Mouse (Mus musculus): Measurements from ENCODE around the gene Aaas.
"Not testable (repeated sequence)": the region's sequence is repeated elsewhere in the genome, so short reads cannot be mapped to it uniquely, and the experiment has no call there.

Aaas gene

GRCm38 (mm10) chr15:102356501-102357325 is 6.1 kb upstream of the Aaas start:
- no peak for DNase-seq (ENCODE audit: low read depth, low spot score)

DNA sequence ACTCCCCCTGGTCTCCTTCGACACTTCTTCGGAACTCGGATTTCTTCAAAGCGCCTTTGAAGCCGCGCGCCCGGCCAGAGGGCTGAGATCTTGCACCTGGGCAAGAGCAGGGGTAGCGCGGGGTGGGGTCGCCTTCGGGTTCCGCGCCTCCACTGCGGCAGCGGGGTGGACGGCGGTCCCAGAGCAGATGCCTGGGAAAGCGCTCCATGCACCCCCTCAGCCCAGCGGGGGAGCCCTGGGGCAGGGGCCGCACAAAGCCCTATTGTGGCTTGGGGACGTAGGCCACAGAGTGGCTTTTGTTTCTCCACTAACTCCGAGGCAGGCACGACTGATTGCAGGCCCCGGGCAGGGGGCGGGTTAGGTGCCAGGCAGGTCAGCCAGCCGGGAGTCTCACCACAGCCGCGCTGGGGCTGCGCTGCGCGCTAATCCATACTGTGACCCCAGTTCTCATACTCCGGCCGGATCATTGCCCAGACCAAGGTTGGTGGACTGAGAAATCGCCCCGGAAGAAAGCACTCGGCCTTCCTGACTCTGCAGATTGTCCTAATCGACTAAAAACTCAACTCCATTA is 5.4 kb upstream of the Aaas start:
- no peak for DNase-seq (ENCODE audit: low read depth, low spot score)

DNA sequence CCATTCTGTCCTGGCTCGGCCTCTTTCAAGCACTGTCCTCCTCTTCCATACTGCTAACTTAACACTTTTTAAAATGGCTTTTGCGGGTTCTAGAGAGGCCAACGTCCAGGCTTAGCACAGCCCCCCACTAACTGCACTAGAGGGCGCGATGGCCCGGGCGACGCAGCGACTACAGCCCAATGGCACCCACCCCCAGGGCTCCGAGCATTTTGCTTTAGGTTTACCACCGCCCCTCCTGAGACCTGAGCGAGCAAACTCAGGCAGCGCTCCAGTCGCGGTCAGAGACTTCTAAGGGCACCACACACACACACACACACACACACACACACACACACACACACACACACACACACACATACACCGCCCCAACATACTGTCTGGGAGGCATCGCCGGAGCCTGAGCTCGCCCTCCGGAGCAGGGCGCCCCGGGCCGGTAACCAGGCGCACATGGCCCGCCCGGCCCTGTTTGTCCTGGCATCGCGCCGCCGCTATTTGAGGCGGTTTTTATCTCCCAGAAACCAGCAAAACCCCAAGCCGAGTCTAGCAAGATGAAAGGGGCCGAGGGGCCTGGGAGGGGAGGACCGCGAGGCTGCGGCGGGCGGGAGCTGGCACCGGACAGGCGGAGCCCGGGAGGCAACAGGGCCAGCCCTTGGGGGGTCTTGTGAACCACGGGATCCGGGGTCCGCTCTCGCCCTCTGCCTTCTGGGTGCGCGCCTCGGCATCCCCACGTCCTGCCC is 4.7 kb upstream of the Aaas start:
- DNase-seq (ENCODE audit: low read depth, low spot score): no peak

DNA sequence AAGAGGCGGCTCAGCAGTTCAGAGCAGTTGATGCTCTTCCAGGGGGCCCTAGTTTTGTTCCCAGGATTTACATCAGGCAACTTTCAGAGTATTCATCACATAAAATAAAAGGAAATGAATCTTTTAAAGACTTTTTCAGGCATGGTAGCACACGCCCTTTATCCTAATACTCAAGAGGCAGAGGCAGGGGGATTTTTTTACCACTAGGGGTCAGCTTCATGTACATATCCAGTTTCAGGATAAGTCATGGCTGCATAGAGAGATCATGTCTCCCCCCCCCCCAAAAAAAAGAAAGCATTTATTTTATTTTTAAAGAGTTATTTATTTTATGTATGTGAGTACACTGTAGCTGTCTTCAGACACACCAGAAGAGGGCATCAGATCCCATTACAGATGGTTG is 3.4 kb upstream of the Aaas start:
- DNase-seq (ENCODE audit: low read depth, low spot score): no peak

DNA sequence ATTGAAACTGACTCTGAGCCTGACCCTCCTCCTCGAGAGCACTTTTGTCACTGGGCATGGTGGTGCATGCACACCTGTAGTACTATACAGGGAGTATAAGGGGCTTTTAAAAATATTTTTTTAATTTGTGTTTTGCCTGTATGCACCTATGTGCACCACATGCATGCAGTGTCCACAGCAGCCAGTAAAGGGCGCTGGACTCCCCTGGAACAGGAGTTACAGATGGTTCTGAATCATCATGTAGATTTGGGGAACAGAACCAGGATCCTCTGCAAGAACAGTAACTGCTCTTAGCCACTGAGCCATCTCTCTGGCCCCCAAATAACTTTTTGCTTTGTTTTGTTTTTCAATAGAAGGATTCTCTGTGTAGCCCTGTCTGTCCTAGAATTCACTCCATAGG is 1.6 kb upstream of the Aaas start:
- no peak for DNase-seq (ENCODE audit: low read depth, low spot score)

GRCm38 (mm10) chr15:102350942-102351291 is 346 bp upstream of the Aaas start:
- DNase-seq (ENCODE audit: low read depth, low spot score): no peak

DNA sequence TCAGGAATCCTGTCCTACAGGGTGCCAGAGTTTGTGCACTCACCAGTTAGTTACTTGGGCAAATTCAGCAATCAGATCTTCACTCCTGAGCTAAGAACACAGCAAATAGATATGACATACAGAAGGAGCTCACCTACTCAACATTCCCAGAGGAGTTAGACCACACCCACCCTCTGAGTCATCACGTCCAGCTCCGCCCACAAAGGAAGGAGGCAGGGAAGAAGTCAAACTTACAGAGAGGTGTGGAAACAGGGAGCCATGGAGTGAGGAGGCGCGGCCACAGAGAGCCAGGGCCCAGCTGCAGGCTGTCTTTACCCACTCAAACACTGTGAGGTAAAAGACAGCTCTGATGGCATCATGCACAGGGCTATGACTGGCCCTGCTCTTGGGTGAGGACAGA is 4.1 kb downstream of the Aaas start:
- DNase-seq (ENCODE audit: low read depth, low spot score): no peak

- DNase-seq (ENCODE audit: low read depth, low spot score): no peak
Observed at GRCm38 (mm10) chr15:102344490-102344889, 6.1 kb downstream of the Aaas start.

DNA sequence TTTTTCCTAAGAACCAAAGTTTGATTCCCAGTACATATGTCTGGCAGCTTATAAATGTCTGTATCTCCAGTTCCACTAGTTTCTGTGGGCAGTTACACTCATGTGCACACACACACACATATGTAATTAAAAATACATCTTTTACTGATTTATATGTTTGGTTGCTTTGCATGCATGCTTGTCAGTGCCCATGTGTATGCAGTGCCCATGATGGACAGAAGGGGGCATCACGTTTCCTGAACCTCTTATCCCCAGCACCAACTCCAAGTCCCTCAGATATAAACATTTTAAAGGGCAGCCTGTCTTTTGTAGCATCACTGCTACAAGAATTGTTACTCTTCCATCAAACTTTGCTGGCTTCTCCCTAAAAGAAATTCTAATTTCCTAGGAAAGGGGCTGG is 9.0 kb downstream of the Aaas start:
- DNase-seq (ENCODE audit: low read depth, low spot score): no peak

DNA sequence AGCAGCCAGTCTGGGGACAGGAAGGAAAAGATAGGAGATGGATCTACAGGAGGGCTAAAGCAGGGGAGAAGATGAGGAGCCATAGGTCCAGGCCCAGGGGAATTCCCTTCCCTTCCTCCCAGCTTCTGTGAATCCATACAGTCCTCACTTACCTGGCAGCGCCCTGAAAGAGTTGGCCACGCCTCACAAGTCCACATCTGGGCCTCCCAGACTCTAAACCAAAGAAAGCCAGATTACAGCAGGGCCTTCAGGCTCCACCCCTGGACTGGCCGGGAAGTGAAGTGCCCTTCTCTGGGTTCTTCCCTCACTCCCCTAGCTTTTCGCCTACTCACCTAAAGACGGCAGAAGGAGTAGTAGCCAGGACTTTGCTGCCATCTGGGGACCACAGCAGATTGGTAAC is 11.0 kb downstream of the Aaas start:
- DNase-seq (ENCODE audit: low read depth, low spot score): no peak

DNA sequence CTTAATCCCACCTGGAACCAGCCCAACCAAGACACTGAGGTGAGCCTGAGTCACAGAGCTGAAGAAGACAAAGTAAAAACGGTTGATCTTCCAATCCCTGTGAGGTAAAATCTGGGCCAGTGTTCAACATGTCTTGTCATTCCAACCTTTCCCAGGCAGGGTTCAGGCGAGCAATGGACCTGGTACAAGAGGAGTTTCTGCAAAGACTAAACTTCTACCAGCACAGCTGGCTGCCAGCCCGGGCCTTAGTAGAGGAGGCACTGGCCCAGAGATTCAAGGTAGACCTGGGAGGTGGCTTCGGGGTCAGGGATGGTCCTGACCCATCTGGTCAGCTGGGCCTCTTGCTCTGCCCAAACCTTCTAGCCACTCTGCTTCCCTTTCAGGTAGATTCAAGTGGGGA is 13.6 kb downstream of the Aaas start:
- no peak for DNase-seq (ENCODE audit: low read depth, low spot score)

DNA sequence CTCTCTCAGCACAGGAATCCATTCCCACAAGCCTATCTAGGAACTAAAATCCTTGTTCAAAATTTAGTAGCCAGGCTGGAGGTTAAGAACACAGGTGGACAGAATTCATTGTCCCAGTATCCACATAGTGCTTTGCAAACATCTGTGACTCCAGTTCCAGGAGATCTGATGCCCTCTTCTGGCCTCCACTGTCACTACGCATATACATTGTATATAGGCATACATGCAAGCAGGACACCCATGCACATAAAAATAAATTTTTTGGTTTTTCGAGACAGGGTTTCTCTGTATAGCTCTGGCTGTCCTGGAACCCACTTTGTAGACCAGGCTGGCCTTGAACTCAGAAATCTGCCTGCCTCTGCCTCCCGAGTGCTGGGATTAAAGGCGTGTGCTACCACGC is 14.6 kb downstream of the Aaas start:
- DNase-seq (ENCODE audit: low read depth, low spot score): not testable (repeated sequence)

DNA sequence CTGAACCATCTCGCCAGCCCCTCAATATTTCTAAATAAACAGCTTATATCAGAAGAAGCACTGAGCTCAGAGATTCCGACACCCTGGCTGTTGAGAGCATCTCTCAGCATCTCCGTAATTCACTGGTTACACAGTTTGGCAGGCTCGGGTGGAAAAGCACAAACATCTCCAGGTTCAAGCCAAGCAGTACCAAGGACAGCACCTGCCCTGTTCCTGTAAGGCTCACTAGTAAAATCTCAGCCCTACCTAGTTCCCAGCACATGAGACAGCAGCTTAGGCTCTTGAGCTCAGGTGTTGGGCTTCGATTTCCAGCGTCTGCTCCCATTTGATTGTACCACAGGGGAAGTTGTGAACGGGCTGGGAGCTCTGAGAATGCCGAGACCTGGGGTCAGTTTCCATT is 15.3 kb downstream of the Aaas start:
- no peak for DNase-seq (ENCODE audit: low read depth, low spot score)

- peak; percentile 68 for DNase-seq (ENCODE audit: low read depth, low spot score)
Observed at GRCm38 (mm10) chr15:102331610-102332015, 19.0 kb downstream of the Aaas start, which contains the start of gene Myg1. Gene Myg1, plus strand, starts transcription at chr15:102331709.

DNA sequence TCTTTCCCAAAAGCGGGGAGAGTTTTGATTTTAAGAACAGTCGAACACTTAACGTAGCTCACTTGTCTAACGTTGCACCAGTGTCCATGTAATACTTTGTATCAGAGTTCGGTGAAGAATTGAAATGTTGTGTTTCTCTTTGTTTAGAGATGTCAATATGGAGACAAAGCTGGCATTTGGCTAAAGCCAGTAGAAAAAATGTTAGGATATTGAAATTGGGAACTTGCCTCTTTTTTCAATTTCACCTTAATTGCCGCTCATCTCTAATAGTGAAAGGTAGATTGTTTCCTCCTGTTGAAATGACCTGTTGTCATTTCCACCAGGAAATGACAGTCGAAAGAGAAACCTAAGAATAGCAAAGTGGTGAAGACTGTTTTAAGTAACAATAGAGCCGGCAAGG is 23.7 kb downstream of the Aaas start:
- DNase-seq (ENCODE audit: low read depth, low spot score): no peak

GRCm38 (mm10) chr15:102326022-102326576 is 24.5 kb downstream of the Aaas start, which contains the start of gene Pfdn5:
Gene Pfdn5, plus strand, starts transcription at chr15:102326116.
- no peak for DNase-seq (ENCODE audit: low read depth, low spot score)

DNA sequence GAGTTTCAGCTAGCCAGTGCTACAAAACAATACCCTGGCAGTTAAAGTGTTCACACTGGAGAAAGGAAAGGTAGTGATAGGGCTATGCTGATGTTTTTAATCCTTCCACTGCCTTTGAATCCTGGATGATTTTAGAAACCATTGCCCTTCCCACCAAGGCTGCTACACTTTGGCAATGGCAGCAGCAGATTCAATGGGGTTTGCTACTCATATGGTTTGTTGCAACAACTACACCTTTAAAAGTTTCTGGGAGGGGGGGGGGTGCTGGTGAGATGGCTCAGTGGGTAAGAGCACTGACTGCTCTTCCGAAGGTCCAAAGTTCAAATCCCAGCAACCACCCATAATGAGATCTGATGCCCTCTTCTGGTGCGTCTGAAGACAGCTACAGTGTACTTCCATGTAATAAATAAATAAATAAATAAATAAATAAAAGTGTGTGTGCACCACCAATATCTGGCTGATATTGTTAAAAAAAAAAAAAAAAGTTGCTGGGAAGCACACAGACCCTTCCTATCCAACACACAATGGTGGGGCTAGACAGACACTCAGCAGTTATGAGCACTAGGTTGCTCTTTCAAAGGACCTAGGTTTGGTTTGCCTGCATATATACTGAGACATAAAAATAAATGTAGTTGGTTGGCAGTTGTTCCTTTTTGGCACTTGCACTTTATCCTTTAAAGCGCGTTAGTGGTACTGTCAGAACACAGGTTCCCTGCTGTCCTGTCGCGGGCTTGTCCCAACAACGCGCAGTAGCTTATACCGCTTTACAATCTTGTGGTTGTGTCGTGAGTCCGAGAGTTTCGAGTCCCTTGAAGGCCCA is 25.7 kb downstream of the Aaas start:
- no peak for DNase-seq (ENCODE audit: low read depth, low spot score)

DNA sequence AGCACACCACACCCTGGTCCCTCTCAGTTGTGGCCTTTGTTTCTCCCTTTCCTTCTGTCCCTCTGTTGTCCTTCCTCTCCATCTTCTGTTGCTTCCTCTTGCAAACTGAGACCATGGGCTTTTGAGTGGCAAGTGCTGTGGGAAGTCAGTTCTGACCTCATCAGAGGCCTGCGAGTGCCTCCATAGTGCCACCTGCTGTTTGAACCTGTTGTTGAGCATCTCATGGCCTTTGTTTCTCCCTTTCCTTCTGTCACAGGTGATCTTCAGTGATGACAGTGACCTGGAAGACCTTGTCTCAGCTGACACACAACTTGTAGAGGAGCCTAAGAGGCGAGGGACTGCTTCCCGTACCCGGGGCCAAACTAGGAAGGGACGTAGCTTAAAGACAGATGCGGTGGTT is 34.3 kb downstream of the Aaas start:
- DNase-seq (ENCODE audit: low read depth, low spot score): no peak

DNA sequence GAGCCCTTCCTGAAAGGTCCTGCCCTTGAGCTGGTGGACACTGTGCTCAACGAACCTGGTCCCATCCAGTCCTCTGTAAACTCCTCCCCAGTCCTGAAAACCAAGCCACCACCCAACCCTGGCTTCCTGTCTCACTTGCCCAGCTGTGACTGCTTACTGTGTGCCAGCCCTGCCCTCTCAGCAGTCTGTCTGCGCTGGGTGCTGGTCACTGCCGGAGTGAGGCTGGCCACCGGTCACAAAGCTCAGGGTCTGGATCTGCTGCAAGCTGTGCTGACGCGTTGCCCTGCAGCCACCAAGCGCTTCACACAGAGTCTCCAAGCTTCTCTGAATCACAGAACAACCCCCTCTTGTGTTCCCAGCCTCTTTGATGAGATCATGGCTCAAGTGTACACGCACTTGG is 35.3 kb downstream of the Aaas start:
- DNase-seq (ENCODE audit: low read depth, low spot score): no peak

DNA sequence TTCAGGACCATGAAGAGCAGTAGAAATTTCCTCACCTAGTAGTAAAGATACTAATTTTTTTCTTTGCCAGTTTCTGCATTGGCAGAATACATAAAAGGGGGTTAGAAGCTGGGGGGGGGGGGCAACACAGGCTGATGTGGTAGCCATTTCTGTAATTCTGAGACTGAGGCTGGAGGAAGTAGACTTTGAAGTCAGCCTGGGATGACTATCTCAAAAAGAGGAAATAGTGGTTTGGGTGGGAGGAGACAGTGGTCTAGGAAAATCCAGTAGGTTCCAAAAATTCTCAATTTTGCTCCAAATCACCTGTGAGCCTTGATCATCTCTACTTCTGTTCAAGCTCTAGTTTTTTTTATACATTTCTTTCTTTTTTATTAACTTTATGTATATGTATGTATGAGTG is 39.1 kb downstream of the Aaas start:
- DNase-seq (ENCODE audit: low read depth, low spot score): no peak

DNA sequence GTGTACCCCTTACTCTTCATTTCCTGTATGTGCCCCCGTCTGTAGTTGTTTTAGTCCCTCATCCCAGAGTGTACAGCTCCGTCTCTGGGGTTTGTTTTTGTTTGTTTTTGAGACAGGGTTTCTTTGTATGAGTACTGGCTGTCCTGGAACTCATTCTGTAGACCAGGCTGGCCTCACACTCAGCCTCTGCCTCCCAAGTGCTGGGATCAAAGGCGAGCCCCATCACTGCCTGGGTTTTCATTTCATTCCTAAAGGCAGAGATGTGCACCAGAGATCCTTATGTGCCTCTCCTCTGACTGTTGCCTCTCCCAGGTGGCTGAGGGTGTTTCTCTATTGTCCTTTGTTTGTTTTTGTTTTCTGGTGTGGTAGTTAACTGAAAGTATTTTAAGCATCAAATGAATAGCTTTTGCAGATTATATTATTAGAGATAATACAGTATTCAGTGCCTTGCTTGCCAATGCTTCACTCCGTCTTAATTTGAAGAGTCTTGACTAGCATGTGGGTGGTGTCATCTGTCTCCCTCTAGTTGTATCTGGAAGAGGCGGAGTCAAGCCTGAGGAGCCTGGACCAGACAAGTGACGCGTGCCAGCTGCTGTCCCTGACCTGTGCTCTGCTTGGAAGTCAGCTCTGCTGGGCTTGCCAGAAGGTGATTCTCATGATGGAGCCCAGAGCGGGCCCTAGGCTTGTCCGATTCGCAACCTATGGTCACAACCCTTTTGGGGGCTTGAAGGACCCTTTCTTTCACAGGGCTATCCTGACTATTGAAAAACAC is 40.3 kb downstream of the Aaas start:
- no peak for DNase-seq (ENCODE audit: low read depth, low spot score)

Measured in WW6 (cell line).